Mouse (Mus musculus): Measurements from ENCODE around the gene Cnih4. TPM values are rescaled to one million over a fixed set of nuclear protein-coding genes. Genes with fewer than 3 reads are reported as not detected.

The Cnih4 gene
- polyA plus RNA-seq, 1 experiment from 2014 or later = 69.5 TPM

- no peak overlapping the region for H3K27ac ChIP-seq
- no peak overlapping the region for H3K9ac ChIP-seq
- ATAC-seq (ENCODE audit: low FRiP score, low read depth) = no peak
- 86% methylated on average over 8 of the region's 8 CpGs for WGBS
- H3K4me2 ChIP-seq (replicated peaks) = no peak overlapping the region
- no peaks in the 10 kb centered on the region for H3K9me3 ChIP-seq
- H3K4me3 ChIP-seq = no peak overlapping the region
- no peaks in the 10 kb centered on the region for H3K36me3 ChIP-seq
- H3K27me3 ChIP-seq (replicated peaks) = no peaks in the 10 kb centered on the region
- H3K4me1 ChIP-seq = peaks cover 19% of the 10 kb centered on the region
Observed at GRCm38 (mm10) chr1:181214296-181215035, 70.0 kb downstream of the Cnih4 start.

GRCm38 (mm10) chr1:181216315-181216714 is 71.8 kb downstream of the Cnih4 start:
- Histone ChIP-seq H3K9ac (no peak overlapping the region), H3K27ac (no peak overlapping the region), H3K36me3 (no peaks in the 10 kb centered on the region), H3K4me3 (no peak overlapping the region), H3K9me3 (no peaks in the 10 kb centered on the region), H3K4me2 (replicated peaks) (no peak overlapping the region), H3K4me1 (peaks cover 9% of the 10 kb centered on the region; the same call in 1 of the 2 replicates), H3K27me3 (replicated peaks) (no peaks in the 10 kb centered on the region)
- ATAC-seq (ENCODE audit: low FRiP score, low read depth) = no peak
- 61% methylated on average over 4 of the region's 4 CpGs for WGBS

Other genes with a start within 250 kb of the Cnih4 start
- 93.9 and 94.6 TPM in 2 replicates for gene Pycr2, start 240.4 kb upstream of the Cnih4 start, polyA plus RNA-seq (2016; fragmentation: Nextera tagmentation; extraction: Ambion mirVana)
- gene Lefty1, start 209.7 kb upstream of the Cnih4 start, polyA plus RNA-seq (2016; fragmentation: Nextera tagmentation; extraction: Ambion mirVana) = 0.28 and 0.46 TPM in 2 replicates
- 3.2 and 3.9 TPM in 2 replicates for gene Tmem63a, start 202.3 kb upstream of the Cnih4 start, polyA plus RNA-seq (2016; fragmentation: Nextera tagmentation; extraction: Ambion mirVana)
- 2.8 and 3.0 TPM in 2 replicates for gene Ephx1, start 123.8 kb upstream of the Cnih4 start, polyA plus RNA-seq (2016; fragmentation: Nextera tagmentation; extraction: Ambion mirVana)
- gene 9130409I23Rik, start 93.5 kb upstream of the Cnih4 start, polyA plus RNA-seq (2016; fragmentation: Nextera tagmentation; extraction: Ambion mirVana) = not detected in 2 replicates
- gene Nvl, start 489 bp upstream of the Cnih4 start, polyA plus RNA-seq (2016; fragmentation: Nextera tagmentation; extraction: Ambion mirVana) = 40.1 and 45.6 TPM in 2 replicates
- 45.9 and 51.2 TPM in 2 replicates for gene Wdr26, start 67.3 kb downstream of the Cnih4 start, polyA plus RNA-seq (2016; fragmentation: Nextera tagmentation; extraction: Ambion mirVana)
- 4.3 and 4.7 TPM in 2 replicates for gene Cnih3, start 207.9 kb downstream of the Cnih4 start, polyA plus RNA-seq (2016; fragmentation: Nextera tagmentation; extraction: Ambion mirVana)

All from neural tube, embryonic 12.5 days (tissue).